Mouse (Mus musculus) layer of hippocampus, adult 18-20 months (tissue): ENCODE measurements around the gene Olfr1269. TPM values are rescaled to one million over a fixed set of nuclear protein-coding genes. Genes with fewer than 3 reads are reported as not detected.

Experiments used
- DNase-seq, 2 experiments: peaks; one replicate each; pipeline ENCODE4 v3.0.0; 2022; ENCODE audit warnings: low spot score in 2 of 2
- long read RNA-seq: library from polyadenylated mRNA; stranded (forward); transcript quantifications from one replicate; pipeline ENCODE4 v2.0.0, GENCODE M21; 2021
- total RNA-seq, 2 experiments: library from RNA; stranded (reverse); gene quantifications; 2 replicates each; pipeline ENCODE4 v1.2.3; 2021

Olfr1269 gene
- not detected for total RNA-seq
- long read RNA-seq, result 0 reads

- DNase-seq, result no peak
Observed at GRCm38 (mm10) chr2:90121312-90121711, at the start of gene Olfr1269. TSS of gene Olfr1269 (minus strand) at chr2:90121412.

DNA sequence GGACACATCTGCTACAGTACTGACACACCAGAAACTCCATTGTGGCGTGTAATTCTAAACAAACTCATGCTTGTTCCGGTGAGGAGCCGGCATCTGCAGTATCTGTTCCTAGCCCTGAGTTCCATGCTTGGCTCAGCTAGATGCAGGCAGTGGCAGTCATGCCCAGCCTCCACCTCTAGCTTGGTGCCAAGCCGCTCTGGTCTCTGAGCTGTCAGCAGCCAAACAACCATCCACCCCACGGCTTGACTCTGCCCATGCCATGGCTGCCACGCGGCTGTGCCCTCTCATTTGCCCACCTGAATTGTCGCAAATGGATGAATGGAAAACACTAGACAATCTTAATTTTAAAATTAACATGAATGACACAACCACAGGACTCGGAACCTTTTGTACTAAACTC, 32.7 kb upstream of the Olfr1269 start:
- no peak for DNase-seq

- DNase-seq, result no peak
Observed at GRCm38 (mm10) chr2:90152991-90153390, 31.8 kb upstream of the Olfr1269 start, which contains the start of gene Olfr1270. TSS of gene Olfr1270 (minus strand) at chr2:90153091.

- DNase-seq, result no peak
Observed at GRCm38 (mm10) chr2:90142196-90142595, 21.0 kb upstream of the Olfr1269 start, which contains the start of gene Olfr32. TSS of gene Olfr32 (minus strand) at chr2:90142296.

GRCm38 (mm10) chr2:90070065-90070464, 51.1 kb downstream of the Olfr1269 start:
- DNase-seq, result no peak

Other genes starting within 250 kb of the Olfr1269 start
- not detected for gene Olfr1257, start 243.0 kb downstream of the Olfr1269 start, total RNA-seq
- gene Olfr1258, start 194.1 kb downstream of the Olfr1269 start, total RNA-seq, result not detected
- gene Olfr1259, start 172.7 kb downstream of the Olfr1269 start, total RNA-seq, result not detected
- gene Olfr1260, start 147.1 kb downstream of the Olfr1269 start, total RNA-seq, result not detected
- gene Olfr1261, start 130.2 kb downstream of the Olfr1269 start, total RNA-seq, result not detected
- gene Olfr1262, start 121.3 kb downstream of the Olfr1269 start, total RNA-seq, result not detected
- not detected for gene Olfr1263, start 109.3 kb downstream of the Olfr1269 start, total RNA-seq
- not detected for gene Olfr1264, start 95.8 kb downstream of the Olfr1269 start, total RNA-seq
- gene Olfr1265, start 86.1 kb downstream of the Olfr1269 start, total RNA-seq, result not detected
- gene Olfr140, start 57.8 kb downstream of the Olfr1269 start, total RNA-seq, result not detected
- gene Olfr32, start 20.9 kb upstream of the Olfr1269 start, total RNA-seq, result not detected
- gene Olfr1270, start 31.7 kb upstream of the Olfr1269 start, total RNA-seq, result not detected
- gene Olfr1506, start 103.1 kb upstream of the Olfr1269 start, total RNA-seq, result not detected
- not detected for gene Olfr142, start 136.2 kb upstream of the Olfr1269 start, total RNA-seq
- not detected for gene Olfr1271, start 149.6 kb upstream of the Olfr1269 start, total RNA-seq
- not detected for gene Olfr1272, start 171.4 kb upstream of the Olfr1269 start, total RNA-seq
- gene Gm13769, start 200.8 kb upstream of the Olfr1269 start, total RNA-seq, result not detected